Mouse (Mus musculus) kidney, postnatal 14 days (tissue): ENCODE data around the gene Gm49355.

Source experiments
- DNase-seq: peaks from one replicate; pipeline ENCODE4 v3.0.0; 2022; ENCODE audit warnings: mixed read lengths

The Gm49355 gene

GRCm38 (mm10) chr14:12343451-12343941, 59.7 kb downstream of the Gm49355 start:
- no peak for DNase-seq

- DNase-seq, result no peak
Observed at GRCm38 (mm10) chr14:12344061-12344745, 60.4 kb downstream of the Gm49355 start.

- no peak for DNase-seq
Observed at GRCm38 (mm10) chr14:12344746-12345240, 61.0 kb downstream of the Gm49355 start.

- no peak for DNase-seq
Observed at GRCm38 (mm10) chr14:12345241-12345921, 61.6 kb downstream of the Gm49355 start.

- no peak for DNase-seq
Observed at GRCm38 (mm10) chr14:12346011-12346864, 62.5 kb downstream of the Gm49355 start.

- DNase-seq, result no peak
Observed at GRCm38 (mm10) chr14:12346865-12347600, 63.3 kb downstream of the Gm49355 start.

GRCm38 (mm10) chr14:12348089-12348488, 64.3 kb downstream of the Gm49355 start, which contains the start of gene Fezf2:
TSS of gene Fezf2 (minus strand) at chr14:12348189.
- no peak for DNase-seq

GRCm38 (mm10) chr14:12349334-12350090, 65.7 kb downstream of the Gm49355 start:
- no peak for DNase-seq

GRCm38 (mm10) chr14:12350271-12350916, 66.6 kb downstream of the Gm49355 start:
- DNase-seq, result no peak
